Mouse (Mus musculus): Measurements from ENCODE around the gene Fgfbp1. TPM values are rescaled to one million over a fixed set of nuclear protein-coding genes. Genes with fewer than 3 reads are reported as not detected.

Fgfbp1 gene
- polyA plus RNA-seq, 3 experiments from 2014 or later = not detected

Other genes with a start within 250 kb of the Fgfbp1 start
- gene Bst1, start 162.9 kb downstream of the Fgfbp1 start, polyA plus RNA-seq (2017; shearing (Covaris generic)) = under 1 TPM in 2 of 3 experiments, not detected in 1; 0.20 to 0.26 TPM
- gene Fbxl5, start 160.1 kb downstream of the Fgfbp1 start, polyA plus RNA-seq (2017; shearing (Covaris generic)) = 10 to 100 TPM; 64.3 to 71.7 (median 67.1) TPM
- 10 to 100 TPM; 46.2 to 79.7 (median 73.6) TPM for gene Cd38, start 113.2 kb downstream of the Fgfbp1 start, polyA plus RNA-seq (2017; shearing (Covaris generic))
- gene Gm7879, start 68.6 kb downstream of the Fgfbp1 start, polyA plus RNA-seq (2017; shearing (Covaris generic)) = 1 to 10 TPM in 1 of 3 experiments, under 1 TPM in 1, not detected in 1; 0.92 to 4.8 TPM
- under 1 TPM in 1 of 3 experiments, not detected in 2; 0.58 TPM for gene Prom1, start 120.3 kb upstream of the Fgfbp1 start, polyA plus RNA-seq (2017; shearing (Covaris generic))
- gene Tapt1, start 244.8 kb upstream of the Fgfbp1 start, polyA plus RNA-seq (2017; shearing (Covaris generic)) = 10 to 100 TPM in 2 of 3 experiments, 1 to 10 TPM in 1; 9.4 to 17.1 (median 15.0) TPM

Data from inflammation-experienced regulatory T-cells, adult 6 months (primary cell).